Mouse (Mus musculus) lung, adult 2 months (tissue): Measurements from ENCODE around the gene Usp2.

Experiments
- CTCF ChIP-seq: fragments of 200-500 bp; IDR thresholded peaks from 2 replicates; pipeline ENCODE4 v1.5.1; 2011; ENCODE audit warnings: mild to moderate bottlenecking, low read length, control low read depth; ENCODE audit not compliant: insufficient read depth
- POLR2A ChIP-seq: fragments of 200-500 bp; IDR thresholded peaks from 2 replicates; pipeline ENCODE4 v1.6.1; 2011; ENCODE audit warnings: low read depth, mild to moderate bottlenecking, control low read depth, low read length, borderline replicate concordance; ENCODE audit errors: extremely low read depth

DNA sequence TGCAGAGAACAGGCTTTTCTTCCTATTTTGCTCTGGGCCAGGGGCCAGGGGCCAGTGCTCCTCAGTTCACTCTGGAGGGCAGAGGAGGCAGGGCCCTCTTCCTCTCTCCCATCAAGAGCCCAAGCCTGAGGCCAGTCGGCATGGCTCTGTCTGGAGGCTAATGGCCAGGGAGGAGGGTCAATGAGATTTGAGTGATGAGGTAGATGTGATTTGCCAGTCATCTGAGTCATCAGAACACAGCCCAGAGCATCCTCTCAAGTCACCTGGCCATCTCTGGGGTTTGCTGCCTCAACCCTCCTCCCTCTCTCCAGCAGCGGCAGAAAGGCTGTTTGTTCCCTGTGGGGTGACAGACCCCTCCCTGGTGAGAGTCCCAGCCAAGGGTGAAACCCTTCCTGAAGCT lies 66.5 kb downstream of the Usp2 start:
- no peak for TF ChIP-seq POLR2A
- TF ChIP-seq CTCF: no peak
